Mouse (Mus musculus) activated CD4-positive, CD25-positive, alpha-beta regulatory T cell, adult 4 months (primary cell): ENCODE measurements around the gene Gtpbp2. TPM values are rescaled to one million over a fixed set of nuclear protein-coding genes. Genes with fewer than 3 reads are reported as not detected.

Experiments
- polyA plus RNA-seq, 2 experiments: library from polyadenylated mRNA; unstranded; fragments of 100-300 nt; shearing (Covaris generic); gene quantifications; one replicate each; pipeline ENCODE4 v1.2.1; 2017

Gene Gtpbp2
- polyA plus RNA-seq, 2 experiments from 2014 or later = 39.6 to 55.7 TPM

Other genes with a start within 250 kb of the Gtpbp2 start
- gene Vegfa, start 128.7 kb upstream of the Gtpbp2 start, polyA plus RNA-seq = not detected
- 100 to 1,000 TPM; 101 to 132 TPM for gene Mrps18a, start 50.0 kb upstream of the Gtpbp2 start, polyA plus RNA-seq
- gene Rsph9, start 16.8 kb upstream of the Gtpbp2 start, polyA plus RNA-seq = 1 to 10 TPM; 1.5 TPM
- gene Mad2l1bp, start 7.5 kb upstream of the Gtpbp2 start, polyA plus RNA-seq = 10 to 100 TPM; 59.6 to 59.9 TPM
- 1 to 10 TPM; 8.3 to 10.0 TPM for gene Polh, start 41.6 kb downstream of the Gtpbp2 start, polyA plus RNA-seq
- 10 to 100 TPM; 21.3 to 29.8 TPM for gene Xpo5, start 41.8 kb downstream of the Gtpbp2 start, polyA plus RNA-seq
- 100 to 1,000 TPM in 1 of 2 experiments, 10 to 100 TPM in 1; 86.1 to 118 TPM for gene Polr1c, start 87.0 kb downstream of the Gtpbp2 start, polyA plus RNA-seq
- gene Yipf3, start 87.0 kb downstream of the Gtpbp2 start, polyA plus RNA-seq = 10 to 100 TPM; 56.0 to 56.2 TPM
- under 1 TPM in 1 of 2 experiments, not detected in 1; 0.42 TPM for gene Lrrc73, start 92.5 kb downstream of the Gtpbp2 start, polyA plus RNA-seq
- 10 to 100 TPM; 22.5 to 24.1 TPM for gene Tjap1, start 122.0 kb downstream of the Gtpbp2 start, polyA plus RNA-seq
- gene Dlk2, start 136.4 kb downstream of the Gtpbp2 start, polyA plus RNA-seq = not detected
- 1 to 10 TPM; 2.4 to 4.3 TPM for gene Abcc10, start 167.3 kb downstream of the Gtpbp2 start, polyA plus RNA-seq
- 1 to 10 TPM; 5.4 TPM for gene Zfp318, start 222.7 kb downstream of the Gtpbp2 start, polyA plus RNA-seq